Mouse (Mus musculus): Measurements from ENCODE around the gene Bsn. TPM values are rescaled to one million over a fixed set of nuclear protein-coding genes. Genes with fewer than 3 reads are reported as not detected.

The Bsn gene
- 0.58 and 0.59 TPM in 2 replicates for polyA plus RNA-seq (2015; fragmentation: Nextera tagmentation; extraction: Ambion mirVana)

DNA sequence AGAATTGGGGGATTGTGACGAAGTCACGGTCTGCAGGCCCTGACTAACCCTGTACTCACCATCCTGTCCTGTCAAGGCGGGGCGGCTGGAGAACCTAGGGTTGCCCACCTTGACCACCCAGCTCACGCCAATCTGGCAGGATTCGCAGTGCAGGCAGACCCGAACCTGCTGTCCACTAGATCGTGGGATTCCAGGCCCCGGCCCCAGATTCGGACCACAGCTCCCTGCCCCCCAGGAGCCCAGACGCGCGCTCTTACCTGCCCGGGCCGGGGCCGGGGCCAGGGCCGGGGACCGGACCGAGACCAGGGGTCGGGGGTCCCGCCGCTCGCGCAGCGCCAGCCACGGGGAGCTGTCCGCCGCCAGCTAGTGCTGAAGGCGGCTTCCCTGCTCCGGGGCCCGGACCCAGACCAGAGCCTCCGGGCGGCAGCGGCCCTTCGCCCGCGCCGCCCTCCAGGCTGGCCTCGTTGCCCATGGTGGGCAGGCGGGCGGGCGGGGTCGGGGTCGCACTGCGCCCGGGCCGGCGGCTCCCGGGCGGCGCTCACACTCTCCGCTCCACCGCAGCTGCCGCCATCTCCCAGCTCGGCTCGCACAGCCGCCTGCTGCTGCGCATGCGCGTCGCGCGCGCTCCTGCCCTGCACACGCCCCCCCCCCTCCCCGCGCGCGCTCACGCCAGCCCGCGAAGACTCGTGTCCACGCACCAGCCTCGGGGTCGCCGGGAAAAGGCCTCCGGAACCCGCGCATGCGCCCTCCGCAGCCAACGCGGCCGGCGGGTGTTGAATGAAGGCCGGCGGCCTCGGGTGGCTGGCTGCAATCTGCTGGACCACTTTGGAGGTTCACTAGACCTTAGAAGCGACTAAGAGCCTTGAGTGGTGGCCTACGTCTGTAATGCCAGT, at the start of gene Bsn:
Gene Bsn (minus strand): TSS at position 598 of the 893 bp plus-strand sequence.
- H3K9ac ChIP-seq (replicated peaks), result no peak within 1 kb of the TSS
- DNase-seq (peak; percentile 61), ATAC-seq (peak; percentile 27; the same call in 1 of the 2 replicates)
- H3K27ac ChIP-seq (ENCODE audit: low read depth), result no peak within 1 kb of the TSS
- no peaks in the 10 kb centered on the region for H3K36me3 ChIP-seq (replicated peaks; ENCODE audit: insufficient read depth, low read length)
- H3K4me1 ChIP-seq (ENCODE audit: insufficient read depth), result peaks cover 7% of the 10 kb centered on the region
- WGBS (ENCODE audit: insufficient replicate concordance), result 2% methylated on average over 68 of the region's 91 CpGs
- H3K4me3 ChIP-seq (ENCODE audit: low read depth, low read length), result peak within 1 kb of the TSS; percentile 57
- H3K9me3 ChIP-seq (ENCODE audit: low read length), result no peaks in the 10 kb centered on the region
- H3K27me3 ChIP-seq (ENCODE audit: insufficient read depth, low read length), result peaks cover 39% of the 10 kb centered on the region
- TF ChIP-seq CTCF (IDR thresholded peaks at IDR 0.05; ENCODE audit: low read depth) (no peak), EP300 (IDR thresholded peaks at IDR 0.05; ENCODE audit: low read depth) (no peak)
- H3K4me2 ChIP-seq (ENCODE audit: low read depth, low read length), result peak within 1 kb of the TSS; percentile 93

DNA sequence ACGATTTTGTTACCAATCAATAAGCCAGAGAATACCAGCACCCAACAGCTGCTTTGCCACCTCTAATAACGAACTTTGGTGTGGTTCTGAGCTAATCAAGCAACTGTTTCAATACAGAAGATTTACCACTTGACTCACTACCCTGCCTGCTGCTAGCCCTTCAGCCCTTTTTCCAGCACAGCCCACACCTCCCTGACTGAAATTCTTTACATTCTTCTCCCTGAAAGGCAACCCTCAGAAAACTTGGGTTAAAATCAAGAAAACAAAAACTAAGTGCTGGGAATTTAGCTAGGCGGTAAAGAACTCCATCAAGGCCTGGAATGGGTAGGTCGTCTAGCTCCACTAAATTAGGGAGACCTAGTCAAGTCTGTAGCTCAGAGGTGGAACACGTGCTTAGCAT, 49.8 kb upstream of the Bsn start:
- TF ChIP-seq EP300 (IDR thresholded peaks at IDR 0.05; ENCODE audit: low read depth) (no peak), CTCF (IDR thresholded peaks at IDR 0.05; ENCODE audit: low read depth) (no peak)
- Histone ChIP-seq H3K9ac (replicated peaks) (no peak overlapping the region), H3K9me3 (ENCODE audit: low read length) (no peaks in the 10 kb centered on the region), H3K27ac (ENCODE audit: low read depth) (no peak overlapping the region), H3K27me3 (ENCODE audit: insufficient read depth, low read length) (no peaks in the 10 kb centered on the region), H3K36me3 (replicated peaks; ENCODE audit: insufficient read depth, low read length) (no peaks in the 10 kb centered on the region), H3K4me2 (ENCODE audit: low read depth, low read length) (no peak overlapping the region), H3K4me1 (ENCODE audit: insufficient read depth) (no peaks in the 10 kb centered on the region), H3K4me3 (ENCODE audit: low read depth, low read length) (no peak overlapping the region)
- 74% methylated on average over 5 of the region's 5 CpGs for WGBS (ENCODE audit: insufficient replicate concordance)
- ATAC-seq (no peak), DNase-seq (no peak)

DNA sequence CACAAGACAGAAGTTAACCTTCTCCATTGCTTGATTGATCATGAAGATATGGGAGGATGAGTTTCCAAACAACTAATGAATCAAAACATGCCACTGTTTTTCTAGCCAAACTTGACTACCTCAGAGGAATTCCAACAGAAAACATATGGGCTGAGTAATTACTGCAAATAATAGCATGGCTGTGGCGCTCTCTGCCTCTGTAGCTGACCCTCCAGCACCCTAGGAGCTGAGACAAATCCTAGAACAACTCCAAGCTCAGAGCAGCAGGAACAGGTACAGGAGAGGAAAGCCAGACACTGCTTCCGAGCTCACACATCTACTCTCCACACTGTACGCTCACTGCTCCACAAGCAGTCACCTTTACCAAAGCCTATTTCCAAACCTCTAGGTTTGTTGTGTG, 48.6 kb upstream of the Bsn start:
- 86% methylated on average over 3 of the region's 3 CpGs for WGBS (ENCODE audit: insufficient replicate concordance)
- Histone ChIP-seq H3K36me3 (replicated peaks; ENCODE audit: insufficient read depth, low read length) (no peaks in the 10 kb centered on the region), H3K27ac (ENCODE audit: low read depth) (no peak overlapping the region), H3K4me3 (ENCODE audit: low read depth, low read length) (no peak overlapping the region), H3K9me3 (ENCODE audit: low read length) (no peaks in the 10 kb centered on the region), H3K4me2 (ENCODE audit: low read depth, low read length) (no peak overlapping the region), H3K27me3 (ENCODE audit: insufficient read depth, low read length) (no peaks in the 10 kb centered on the region), H3K4me1 (ENCODE audit: insufficient read depth) (no peaks in the 10 kb centered on the region), H3K9ac (replicated peaks) (no peak overlapping the region)
- DNase-seq (no peak), ATAC-seq (no peak)
- no peak for TF ChIP-seq EP300 (IDR thresholded peaks at IDR 0.05; ENCODE audit: low read depth)
- TF ChIP-seq CTCF (IDR thresholded peaks at IDR 0.05; ENCODE audit: low read depth), result no peak

DNA sequence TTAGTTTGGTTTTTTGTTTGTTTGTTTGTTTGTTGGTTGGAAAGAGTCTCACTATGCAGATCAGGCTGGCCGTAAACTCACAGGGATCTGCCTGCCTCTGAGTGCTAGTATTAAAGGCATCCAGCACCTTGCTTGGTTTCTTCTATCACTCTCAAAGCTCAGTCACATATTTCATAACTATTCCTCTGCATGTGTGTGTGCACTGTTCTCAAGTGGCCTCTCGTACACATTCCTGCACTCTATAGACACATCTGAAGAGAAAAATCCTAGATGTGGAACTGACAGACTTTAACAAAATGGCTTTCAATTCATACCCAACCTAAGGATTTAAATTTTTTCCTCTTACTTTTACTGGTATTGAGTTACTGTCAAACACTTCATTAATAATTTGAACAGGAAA, 48.2 kb upstream of the Bsn start:
- Histone ChIP-seq H3K27me3 (ENCODE audit: insufficient read depth, low read length) (no peaks in the 10 kb centered on the region), H3K36me3 (replicated peaks; ENCODE audit: insufficient read depth, low read length) (no peaks in the 10 kb centered on the region), H3K4me2 (ENCODE audit: low read depth, low read length) (no peak overlapping the region), H3K4me1 (ENCODE audit: insufficient read depth) (no peaks in the 10 kb centered on the region), H3K9me3 (ENCODE audit: low read length) (no peaks in the 10 kb centered on the region), H3K4me3 (ENCODE audit: low read depth, low read length) (no peak overlapping the region), H3K9ac (replicated peaks) (no peak overlapping the region), H3K27ac (ENCODE audit: low read depth) (no peak overlapping the region)
- no peak for DNase-seq
- ATAC-seq, result no peak
- TF ChIP-seq EP300 (IDR thresholded peaks at IDR 0.05; ENCODE audit: low read depth), result no peak
- whole genome bisulfite sequencing (ENCODE audit: insufficient replicate concordance), result 80% methylated on average over 2 of the region's 2 CpGs

DNA sequence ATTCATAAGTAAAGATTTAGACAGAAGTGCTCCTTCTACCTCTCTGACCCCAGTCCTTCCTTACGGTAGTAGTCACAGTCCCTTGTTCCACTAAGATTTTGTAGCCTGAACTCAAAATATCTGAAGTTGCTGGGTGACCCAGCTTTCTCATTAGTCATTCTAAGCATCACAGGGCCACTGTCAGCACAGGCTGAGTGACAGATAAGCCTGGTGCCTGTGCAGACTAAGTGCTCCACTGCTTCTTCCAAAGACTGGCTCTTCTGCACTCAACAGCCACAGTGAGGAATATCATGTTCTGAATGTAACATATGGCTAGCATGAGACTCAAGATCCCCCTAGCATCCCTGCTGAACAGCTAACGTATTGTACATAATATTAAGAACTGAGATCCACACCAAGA, 44.5 kb upstream of the Bsn start:
- H3K9ac ChIP-seq (replicated peaks), result no peak overlapping the region
- no peak overlapping the region for H3K4me2 ChIP-seq (ENCODE audit: low read depth, low read length)
- H3K9me3 ChIP-seq (ENCODE audit: low read length), result no peaks in the 10 kb centered on the region
- H3K27me3 ChIP-seq (ENCODE audit: insufficient read depth, low read length), result no peaks in the 10 kb centered on the region
- no peak overlapping the region for H3K4me3 ChIP-seq (ENCODE audit: low read depth, low read length)
- no peak overlapping the region for H3K27ac ChIP-seq (ENCODE audit: low read depth)
- H3K36me3 ChIP-seq (replicated peaks; ENCODE audit: insufficient read depth, low read length), result no peaks in the 10 kb centered on the region
- DNase-seq (no peak), ATAC-seq (no peak)
- WGBS (ENCODE audit: insufficient replicate concordance), result 79% methylated on average over 2 of the region's 2 CpGs
- no peaks in the 10 kb centered on the region for H3K4me1 ChIP-seq (ENCODE audit: insufficient read depth)
- TF ChIP-seq EP300 (IDR thresholded peaks at IDR 0.05; ENCODE audit: low read depth), result no peak

DNA sequence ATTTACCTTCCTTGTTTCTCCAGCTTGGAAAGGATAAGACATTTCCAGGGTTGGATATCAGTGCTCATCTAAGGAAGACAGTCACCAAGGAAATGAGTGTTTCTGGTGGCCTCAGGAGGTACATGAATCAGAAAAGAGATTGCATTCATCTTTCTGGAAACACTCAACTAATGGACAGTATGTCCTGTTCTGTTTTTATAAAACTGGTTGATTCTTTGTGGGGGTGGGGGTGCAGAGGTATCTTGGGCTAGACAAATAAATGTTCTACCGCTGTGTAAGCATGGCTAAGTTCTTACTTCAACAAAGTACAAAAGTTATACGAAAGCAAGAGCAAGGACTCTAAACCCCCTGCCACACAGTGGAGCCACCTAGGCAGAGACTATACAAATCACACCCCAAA, 42.7 kb upstream of the Bsn start:
- ATAC-seq (peak; percentile 44; the same call in 1 of the 2 replicates), DNase-seq (no peak)
- H3K36me3 ChIP-seq (replicated peaks; ENCODE audit: insufficient read depth, low read length), result no peaks in the 10 kb centered on the region
- H3K4me3 ChIP-seq (ENCODE audit: low read depth, low read length), result no peak overlapping the region
- TF ChIP-seq CTCF (IDR thresholded peaks at IDR 0.05; ENCODE audit: low read depth) (no peak), EP300 (IDR thresholded peaks at IDR 0.05; ENCODE audit: low read depth) (peak; percentile 67; the same call in 1 of the 2 replicates)
- no peaks in the 10 kb centered on the region for H3K27me3 ChIP-seq (ENCODE audit: insufficient read depth, low read length)
- H3K9me3 ChIP-seq (ENCODE audit: low read length), result no peaks in the 10 kb centered on the region
- 68% methylated on average over 2 of the region's 2 CpGs for WGBS (ENCODE audit: insufficient replicate concordance)
- H3K27ac ChIP-seq (ENCODE audit: low read depth), result no peak overlapping the region
- H3K4me1 ChIP-seq (ENCODE audit: insufficient read depth), result no peaks in the 10 kb centered on the region
- H3K9ac ChIP-seq (replicated peaks), result no peak overlapping the region
- no peak overlapping the region for H3K4me2 ChIP-seq (ENCODE audit: low read depth, low read length)

Measured in liver, postnatal 0 days (tissue).